Mouse (Mus musculus) stomach, postnatal 0 days (tissue): ENCODE measurements around the gene Kl.

Source experiments
- CTCF ChIP-seq: IDR thresholded peaks from 2 replicates; pipeline ENCODE4 v1.5.1; 2016; ENCODE audit warnings: antibody characterized with exemption, low read depth, mild to moderate bottlenecking, moderate library complexity
- EP300 ChIP-seq: optimal IDR thresholded peaks from 2 replicates; pipeline ENCODE3; 2016; ENCODE audit warnings: antibody characterized with exemption

DNA sequence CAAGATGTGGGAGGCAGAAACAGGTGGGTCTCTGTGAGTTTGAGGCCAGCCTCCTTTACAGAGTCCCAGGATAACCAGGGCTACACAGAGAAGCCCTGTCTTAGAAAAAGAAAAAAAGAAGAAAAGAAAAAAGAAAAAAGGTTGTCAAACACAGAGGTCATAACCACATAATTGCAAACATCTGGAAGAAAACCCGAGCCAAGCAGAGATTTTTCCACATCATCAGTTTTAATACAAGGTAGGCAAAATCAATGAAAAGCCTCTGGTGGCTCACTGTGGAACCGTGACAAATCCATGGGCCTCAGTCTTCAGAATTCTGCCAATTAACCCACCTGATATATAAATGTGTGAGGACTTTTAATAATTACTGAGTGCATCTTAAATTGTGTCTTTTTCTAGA lies 14.9 kb upstream of the Kl start:
- TF ChIP-seq CTCF (no peak), EP300 (no peak)
